15 mouse cellular contexts compared by ENCODE assay signal in genomic region chr2:12582566-12582965, GRCm38 (mm10).
A peak's percentile ranks its signal among the peaks of the same experiment; 100 is the strongest.
DNase-seq lines count a peak whose midpoint lies in the region; ATAC-seq and TF ChIP-seq lines count a peak whose summit lies in the region.
"Had no signal": no experiment of that assay in that cellular context is flagged by ENCODE, and none has a peak within 500 bp of the region (broad histone marks: within the 10 kb centered on the region; RNA-seq: fewer than 3 reads in every experiment).

No protein-coding gene starts in this region.

- no peaks in the 10 kb centered on the region for H3K27me3 ChIP-seq in cerebellum, adult 2 months (ENCODE audit: control insufficient read depth, insufficient read depth, low read length)
- H3K27me3 ChIP-seq in heart, embryonic 12.5 days (replicated peaks) = no peaks in the 10 kb centered on the region
- H3K27me3 ChIP-seq: liver, embryonic 15.5 days had no signal

- no peak overlapping the region for H3K9ac ChIP-seq in heart, embryonic 12.5 days
- H3K9ac ChIP-seq: liver, embryonic 15.5 days had no signal

- no peak overlapping the region for H3K4me3 ChIP-seq in cerebellum, adult 2 months (replicated peaks; ENCODE audit: insufficient read depth, low read depth, low read length)
- no peak overlapping the region for H3K4me3 ChIP-seq in heart, embryonic 12.5 days
- H3K4me3 ChIP-seq in lung, adult 2 months (replicated peaks; ENCODE audit: extremely low read depth, low read depth, low read length) = no peak overlapping the region
- H3K4me3 ChIP-seq: liver, embryonic 15.5 days; midbrain, embryonic 10.5 days had no signal

- peak; percentile 41 to 55 for DNase-seq in cerebellum, postnatal 14 days
- no peak for DNase-seq in cerebellum, adult 2 months
- peak; percentile 25 for DNase-seq in heart, postnatal 4 days
- DNase-seq in lung, postnatal 10 days = peak; percentile 66
- DNase-seq in lung, adult 2 months = no peak
- peak; percentile 12 to 33 for DNase-seq in lung, postnatal 4 days
- no peak for DNase-seq in adrenal gland, adult 8-10 months
- DNase-seq: cerebellum, adult 18-20 months; gastrocnemius, postnatal 36 days; kidney, postnatal 25 days; thymus, postnatal 4 days had no signal

- H3K4me1 ChIP-seq in cerebellum, adult 2 months (ENCODE audit: control insufficient read depth, insufficient read depth, low read length) = no peaks in the 10 kb centered on the region
- peaks cover 4% of the 10 kb centered on the region for H3K4me1 ChIP-seq in heart, embryonic 12.5 days (replicated peaks)
- H3K4me1 ChIP-seq in lung, adult 2 months (ENCODE audit: control insufficient read depth, insufficient read depth, low read length) = no peaks in the 10 kb centered on the region
- H3K4me1 ChIP-seq: liver, embryonic 15.5 days had no signal

- H3K27ac ChIP-seq in cerebellum, adult 2 months (ENCODE audit: insufficient read depth, low read length) = no peak overlapping the region
- H3K27ac ChIP-seq in heart, embryonic 12.5 days (ENCODE audit: poor library complexity, severe bottlenecking) = no peak overlapping the region
- H3K27ac ChIP-seq: liver, embryonic 15.5 days; midbrain, embryonic 10.5 days had no signal

- no peak overlapping the region for H3K4me2 ChIP-seq in heart, embryonic 12.5 days
- H3K4me2 ChIP-seq: liver, embryonic 15.5 days had no signal

- no peak for TF ChIP-seq POLR2A in cerebellum, adult 2 months (IDR thresholded peaks at IDR 0.05; ENCODE audit: borderline replicate concordance, insufficient read depth, low read length)
- TF ChIP-seq POLR2A in lung, adult 2 months (IDR thresholded peaks at IDR 0.05; ENCODE audit: borderline replicate concordance, extremely low read depth, low read depth, low read length) = no peak

- 12% methylated on average over 2 of the region's 2 CpGs for WGBS in cerebellum, adult 2 months
- WGBS in heart, embryonic 12.5 days = 24% methylated on average over 2 of the region's 2 CpGs
- WGBS in lung, adult 2 months = 18% methylated on average over 2 of the region's 2 CpGs

- ATAC-seq in heart, embryonic 12.5 days (ENCODE audit: insufficient number of reproducible peaks, low FRiP score) = no peak
- ATAC-seq: intestine, embryonic 16.5 days had no signal

- no peaks in the 10 kb centered on the region for H3K36me3 ChIP-seq in heart, embryonic 12.5 days
- H3K36me3 ChIP-seq: liver, embryonic 15.5 days; midbrain, embryonic 10.5 days had no signal

- no peak for TF ChIP-seq CTCF in cerebellum, adult 2 months (IDR thresholded peaks at IDR 0.05; ENCODE audit: borderline replicate concordance, insufficient read depth, low read depth, low read length)
- TF ChIP-seq CTCF in lung, adult 2 months (IDR thresholded peaks at IDR 0.05; ENCODE audit: insufficient read depth, low read length) = no peak

- H3K9me3 ChIP-seq in heart, embryonic 12.5 days (replicated peaks) = 0 out of 2 replicates have a peak, but pooled peaks cover 4% of the 10 kb centered on the region
- H3K9me3 ChIP-seq: liver, embryonic 15.5 days; midbrain, embryonic 10.5 days had no signal

Comparison
In these comparisons a context has a peak if more than half of its experiments do, and no peak if none do; other contexts are left out.
1. DNase-seq: peak in cerebellum, postnatal 14 days (2 of 2), heart, postnatal 4 days (single experiment), lung, postnatal 10 days (single experiment) and lung, postnatal 4 days (2 of 2); none in cerebellum, adult 2 months (0 of 2), lung, adult 2 months (single experiment) and adrenal gland, adult 8-10 months (single experiment).